Mouse (Mus musculus) frontal cortex, postnatal 10 days (tissue): Measurements from ENCODE around the gene Stard10.

Experiments
- DNase-seq, 2 experiments: peaks; one replicate each; pipeline ENCODE4 v3.0.0; 2022; ENCODE audit warnings: low spot score in 2 of 2, mixed read lengths in 1 of 2

The Stard10 gene

DNA sequence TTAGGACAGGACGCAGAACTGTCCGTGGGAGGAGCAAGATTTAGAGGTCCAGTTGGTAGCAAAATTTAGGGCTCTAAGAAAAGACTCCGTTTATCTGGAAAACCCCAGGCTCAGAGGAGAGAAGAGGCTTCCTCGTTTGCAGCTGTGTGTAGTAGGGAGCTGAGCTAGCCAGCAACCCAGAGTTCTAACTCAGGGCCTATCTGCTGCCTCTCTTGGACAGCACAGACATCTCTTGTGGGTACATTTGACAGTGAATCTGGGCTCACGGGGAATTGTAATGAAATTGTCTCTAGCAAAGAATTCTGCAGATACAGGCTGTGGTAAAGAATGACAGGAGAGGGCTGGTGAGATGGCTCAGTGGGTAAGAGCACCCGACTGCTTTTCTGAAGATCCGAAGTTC, 14.2 kb upstream of the Stard10 start:
- no peak for DNase-seq

DNA sequence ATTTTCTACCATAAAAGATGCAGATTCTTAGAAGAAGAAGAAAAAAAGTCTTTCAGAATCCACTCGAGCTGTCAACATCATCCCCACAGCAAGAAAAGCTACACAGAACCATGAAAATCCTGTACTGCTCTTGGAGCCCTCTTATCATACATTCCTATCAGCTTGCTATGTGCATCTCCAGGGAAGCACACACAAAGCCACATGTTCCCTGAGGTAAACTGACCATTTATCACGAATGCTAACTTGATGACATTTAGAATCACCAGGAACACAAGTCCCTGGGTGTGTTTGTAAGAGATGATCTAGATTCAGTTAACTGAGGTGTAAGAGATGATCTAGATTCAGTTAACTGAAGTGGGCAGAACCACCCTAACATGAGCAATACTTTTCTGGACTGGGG, 10.0 kb upstream of the Stard10 start:
- no peak for DNase-seq

DNA sequence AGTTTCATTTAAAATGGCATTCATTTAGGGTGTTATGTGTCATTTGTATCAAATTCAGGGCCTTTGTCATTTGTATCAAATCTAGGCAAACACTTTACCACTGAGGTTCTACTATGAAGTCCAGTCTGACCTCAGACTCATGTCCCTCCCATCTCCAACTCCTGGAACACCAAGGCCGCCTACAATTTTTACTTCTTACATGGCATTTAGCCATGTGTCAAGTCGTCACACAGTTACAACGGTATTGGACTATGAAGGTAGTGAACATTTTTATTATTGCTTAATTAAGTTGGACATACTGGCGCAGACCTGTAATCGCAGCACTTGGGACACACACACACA, 6.9 kb upstream of the Stard10 start:
- no peak for DNase-seq

DNA sequence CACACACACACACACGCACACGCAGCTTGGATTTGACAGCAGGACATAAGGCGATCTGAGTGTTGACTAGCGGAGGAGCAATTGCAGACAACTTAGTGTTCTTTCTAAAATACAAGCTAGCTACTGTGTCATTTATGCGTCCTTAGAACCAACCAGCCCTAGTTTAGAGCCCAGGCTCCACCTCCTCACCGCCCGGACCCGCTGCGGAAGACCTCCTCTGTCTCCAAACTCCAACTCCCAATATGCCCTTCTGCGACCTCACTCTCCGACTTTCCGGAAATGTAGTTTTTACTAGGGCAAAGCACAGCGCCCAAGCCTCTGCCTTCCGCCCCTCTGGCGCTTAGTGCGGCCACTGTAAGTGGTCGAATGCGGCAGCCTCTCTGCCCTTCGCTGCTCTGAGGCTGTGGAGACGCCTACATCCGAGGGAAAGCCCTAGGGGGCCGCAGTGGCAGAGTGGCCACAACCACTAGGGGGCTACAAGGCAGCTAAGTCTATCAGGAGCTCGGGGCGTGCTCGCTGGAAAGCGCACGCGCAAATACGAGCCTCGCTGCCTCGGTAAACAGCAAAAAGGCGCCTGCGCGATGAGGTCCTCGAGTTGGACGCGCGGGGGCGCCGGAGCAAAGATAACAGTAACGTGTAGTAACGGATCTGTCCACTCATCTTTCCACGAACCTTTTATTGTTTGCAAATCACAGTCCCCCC, 6.4 kb upstream of the Stard10 start:
- DNase-seq: peak; percentile 92 to 96

DNA sequence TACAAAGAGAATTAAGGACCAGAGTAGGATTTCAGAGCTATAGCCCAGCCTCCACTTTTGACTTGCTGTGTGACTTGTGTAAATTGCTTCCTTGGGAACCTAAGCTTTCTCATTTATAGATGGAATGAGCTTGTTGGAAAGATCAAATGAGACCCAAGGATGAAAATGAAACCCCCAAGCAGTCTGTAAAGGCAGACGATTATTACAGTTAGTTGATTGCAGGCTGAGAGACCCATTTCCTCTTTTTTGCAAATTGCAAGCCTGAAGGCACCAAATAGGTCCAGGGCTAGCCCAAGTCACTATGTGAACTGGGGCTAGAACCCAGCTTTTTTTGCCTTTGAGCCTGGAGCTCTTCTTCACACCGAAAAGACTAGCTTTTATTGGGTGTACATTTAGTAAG, 5.8 kb upstream of the Stard10 start:
- no peak for DNase-seq

DNA sequence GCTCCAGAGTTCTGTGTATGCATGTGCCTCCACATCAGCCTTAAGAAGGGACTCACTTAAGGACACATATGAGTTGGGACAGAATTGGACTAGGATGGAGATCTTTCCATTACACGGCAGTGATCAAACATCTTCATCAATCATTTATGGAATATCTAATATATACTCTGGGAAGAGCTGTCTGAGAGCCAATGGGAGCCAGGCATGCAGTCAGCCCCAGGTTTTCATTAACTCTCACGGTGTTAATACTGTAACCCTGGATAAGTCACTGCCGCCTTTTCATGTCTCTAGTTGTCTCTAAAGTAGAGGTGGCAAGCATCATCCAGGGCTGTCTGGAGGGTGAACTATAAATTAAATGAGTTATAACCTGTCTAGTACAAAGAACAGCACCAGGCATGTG, 3.9 kb upstream of the Stard10 start:
- DNase-seq: no peak

DNA sequence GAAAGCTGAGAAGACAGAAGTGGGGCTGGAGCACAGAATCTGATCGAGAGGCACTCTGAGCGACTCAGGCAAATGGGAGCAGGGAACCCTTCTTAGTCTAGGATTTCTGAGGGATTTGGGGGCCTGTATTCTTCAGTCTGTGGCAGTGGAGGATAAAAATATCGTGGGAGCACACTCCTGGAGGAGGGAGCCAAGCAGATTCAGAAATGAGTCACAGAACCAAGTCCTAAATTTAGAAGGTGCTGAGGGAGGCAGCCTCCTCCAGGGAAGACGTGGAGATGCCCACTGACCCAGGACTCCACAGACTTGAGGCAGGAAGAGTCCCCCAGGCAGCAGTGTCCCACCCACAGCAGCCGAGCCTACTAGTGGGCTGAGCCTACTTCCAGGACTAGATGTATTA, 2.5 kb upstream of the Stard10 start:
- DNase-seq: no peak

DNA sequence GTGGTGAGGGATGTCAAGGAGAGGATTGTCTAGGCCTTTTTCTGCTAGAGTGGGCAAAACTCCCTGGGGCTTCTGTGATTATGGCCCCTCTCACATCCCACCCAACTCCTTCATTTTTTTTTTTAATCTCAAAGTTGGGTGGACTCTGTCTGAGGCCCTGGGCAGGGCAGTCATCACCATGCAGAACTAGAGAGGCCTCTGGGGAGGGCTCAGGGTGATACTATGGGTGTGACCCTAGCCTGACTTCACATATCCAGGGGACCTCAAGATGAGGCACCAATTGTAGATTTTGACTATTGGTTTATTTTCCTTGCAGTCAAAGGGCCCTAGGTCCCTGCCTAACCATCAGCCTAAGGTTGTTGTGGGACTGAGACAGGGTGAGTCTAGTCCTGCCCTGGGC, 1.2 kb upstream of the Stard10 start:
- DNase-seq: no peak

DNA sequence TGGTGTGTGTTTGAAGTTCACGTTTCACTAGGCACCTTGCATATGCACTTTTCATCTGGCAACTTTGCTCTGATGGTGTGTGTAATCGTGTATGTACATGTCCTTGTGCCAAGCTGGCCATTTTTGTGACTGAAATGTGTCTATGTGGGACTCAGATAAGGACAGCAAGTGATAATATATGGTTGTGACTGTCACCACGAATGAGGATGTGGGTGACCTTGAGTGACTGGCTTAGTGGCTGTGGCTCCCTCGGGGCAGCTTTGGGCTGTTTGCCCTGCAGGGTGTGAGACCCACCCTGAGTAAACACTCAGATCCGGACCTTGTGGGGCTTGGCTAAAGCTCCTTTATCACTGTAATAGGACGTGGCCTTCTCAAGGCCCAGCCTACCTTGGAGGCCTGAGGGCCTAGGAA, 290 bp upstream of the Stard10 start:
- DNase-seq: no peak

DNA sequence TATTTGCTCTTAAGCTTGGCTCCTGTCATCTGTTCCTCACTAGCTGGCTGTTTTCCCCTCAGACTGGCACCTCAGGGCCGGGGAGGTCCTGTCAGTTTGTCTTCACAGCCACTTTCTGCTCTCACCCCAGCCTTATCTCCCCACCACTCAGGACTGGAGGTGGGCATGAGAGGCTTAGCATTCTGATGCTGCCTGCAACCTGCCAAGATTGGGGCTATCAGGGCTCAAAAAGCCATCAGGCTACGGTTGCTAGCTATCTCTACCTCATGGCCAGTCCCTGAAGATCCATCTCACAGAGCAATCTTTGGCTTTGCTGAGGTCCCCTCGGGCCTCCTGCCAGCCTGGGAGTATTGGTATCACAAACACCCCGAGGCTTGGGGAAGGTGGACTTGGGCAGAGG, 2.0 kb downstream of the Stard10 start:
- DNase-seq: no peak

DNA sequence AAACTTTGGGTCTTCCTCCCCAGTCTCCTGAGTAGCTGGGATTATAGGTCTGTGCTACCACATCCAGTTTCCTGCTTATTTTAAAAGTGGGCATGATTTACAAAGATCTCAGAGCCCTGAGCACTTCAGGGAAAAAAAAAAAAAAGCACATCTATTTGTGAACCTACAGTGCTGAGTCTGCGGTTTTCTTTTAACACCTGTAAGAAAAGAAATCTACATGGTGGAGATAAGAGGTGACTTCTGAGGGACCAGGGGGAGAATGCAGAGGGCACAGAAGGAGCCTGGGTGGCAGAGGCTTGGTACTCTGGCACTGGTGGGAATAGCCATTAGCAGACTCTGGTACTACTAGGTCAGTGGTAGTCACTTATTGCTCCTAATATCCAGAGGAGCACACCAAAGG, 2.9 kb downstream of the Stard10 start:
- DNase-seq: no peak

DNA sequence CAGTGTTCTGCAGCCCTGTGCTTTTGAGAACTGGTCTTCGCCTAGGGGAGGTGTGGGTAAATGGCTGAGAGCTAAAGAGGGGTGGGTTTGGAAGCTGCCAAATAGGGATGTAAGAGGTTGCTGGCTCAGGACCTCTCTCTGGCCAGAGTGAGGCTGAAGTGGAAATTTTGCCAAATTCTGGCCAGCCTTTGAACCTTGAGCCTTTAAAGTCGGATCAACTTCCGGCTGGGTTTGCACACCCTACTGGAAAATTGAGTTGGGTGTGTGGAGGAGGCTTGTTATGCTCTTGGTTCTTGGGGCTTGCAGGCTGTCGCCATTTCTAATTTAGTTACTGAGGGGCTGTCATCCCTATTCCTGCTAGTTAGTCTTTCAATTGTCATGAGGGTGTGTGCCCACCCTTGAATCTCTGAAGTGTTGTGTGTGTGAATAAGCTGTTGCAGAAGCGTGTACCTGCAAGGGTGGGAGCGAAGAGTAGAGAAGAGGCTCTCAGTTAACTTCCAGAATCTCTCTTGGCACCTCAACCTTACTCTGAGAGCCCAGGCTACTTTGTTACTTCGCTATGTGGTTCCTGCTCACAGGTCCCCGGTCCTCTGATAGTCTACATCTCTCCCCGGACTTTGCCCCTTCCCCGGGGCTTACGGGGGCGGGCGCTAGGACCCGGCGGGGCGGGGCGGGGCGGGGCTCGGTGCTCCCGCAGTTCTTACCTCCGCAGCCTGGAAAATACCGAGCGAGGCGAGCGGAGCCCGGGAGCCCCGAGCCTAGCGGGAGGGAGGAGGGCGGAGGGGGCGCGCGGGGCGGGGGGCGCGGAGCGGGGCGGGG, 3.7 kb downstream of the Stard10 start:
- DNase-seq: peak in 1 of 2 experiments; percentile 24

DNA sequence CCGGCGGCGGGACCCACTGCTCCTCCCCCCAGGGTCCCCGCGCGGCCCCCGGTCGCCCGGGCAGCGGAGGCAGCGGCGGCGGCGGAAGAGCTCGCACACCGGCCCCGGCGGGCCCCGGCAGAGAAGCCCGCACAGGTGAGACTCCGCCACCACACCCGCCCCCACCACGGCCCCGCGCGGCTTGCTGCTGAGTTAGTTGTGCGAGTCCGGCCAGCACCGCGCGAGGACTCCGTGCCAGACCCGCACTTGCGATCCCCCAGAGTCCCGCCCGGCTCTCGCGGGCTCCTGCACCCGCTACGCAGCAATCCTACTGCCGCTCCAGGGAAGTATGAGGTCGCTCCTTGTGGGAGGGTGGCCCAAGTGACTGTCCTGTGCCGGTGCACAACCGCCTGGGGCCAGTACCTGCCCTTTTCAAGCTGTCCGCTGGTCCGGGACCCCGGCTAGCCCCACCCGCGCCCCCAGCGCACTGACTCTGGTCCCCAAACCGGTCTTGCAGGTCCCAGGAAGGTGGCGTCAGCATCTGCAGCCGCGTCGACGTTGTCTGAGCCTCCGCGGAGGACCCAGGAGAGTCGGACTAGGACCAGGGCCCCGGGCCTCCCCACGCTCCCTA, 4.4 kb downstream of the Stard10 start:
- DNase-seq: peak in 1 of 2 experiments; percentile 26

DNA sequence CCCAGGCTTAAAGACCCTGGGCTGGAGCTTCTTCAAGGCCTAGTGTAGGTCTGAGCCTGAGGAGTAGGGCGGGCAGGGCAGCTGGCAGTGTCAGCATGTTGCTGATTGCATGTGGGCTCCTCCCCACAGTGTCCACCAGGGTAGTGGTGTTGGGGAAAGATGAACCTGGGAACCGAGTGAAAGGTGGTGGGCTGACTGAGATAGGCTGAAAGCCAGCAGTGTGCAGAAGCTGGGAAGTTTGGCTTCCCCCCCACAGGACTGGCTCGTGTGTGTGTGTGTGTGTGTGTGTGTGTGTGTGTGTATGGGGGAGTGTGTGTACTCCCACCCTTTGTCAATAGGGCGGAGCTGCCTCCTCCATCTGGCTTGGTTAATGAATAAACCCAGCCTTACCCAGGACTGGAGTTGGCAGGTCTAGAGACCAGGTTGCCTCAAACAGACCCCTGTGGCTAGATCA, 6.3 kb downstream of the Stard10 start:
- DNase-seq: no peak

DNA sequence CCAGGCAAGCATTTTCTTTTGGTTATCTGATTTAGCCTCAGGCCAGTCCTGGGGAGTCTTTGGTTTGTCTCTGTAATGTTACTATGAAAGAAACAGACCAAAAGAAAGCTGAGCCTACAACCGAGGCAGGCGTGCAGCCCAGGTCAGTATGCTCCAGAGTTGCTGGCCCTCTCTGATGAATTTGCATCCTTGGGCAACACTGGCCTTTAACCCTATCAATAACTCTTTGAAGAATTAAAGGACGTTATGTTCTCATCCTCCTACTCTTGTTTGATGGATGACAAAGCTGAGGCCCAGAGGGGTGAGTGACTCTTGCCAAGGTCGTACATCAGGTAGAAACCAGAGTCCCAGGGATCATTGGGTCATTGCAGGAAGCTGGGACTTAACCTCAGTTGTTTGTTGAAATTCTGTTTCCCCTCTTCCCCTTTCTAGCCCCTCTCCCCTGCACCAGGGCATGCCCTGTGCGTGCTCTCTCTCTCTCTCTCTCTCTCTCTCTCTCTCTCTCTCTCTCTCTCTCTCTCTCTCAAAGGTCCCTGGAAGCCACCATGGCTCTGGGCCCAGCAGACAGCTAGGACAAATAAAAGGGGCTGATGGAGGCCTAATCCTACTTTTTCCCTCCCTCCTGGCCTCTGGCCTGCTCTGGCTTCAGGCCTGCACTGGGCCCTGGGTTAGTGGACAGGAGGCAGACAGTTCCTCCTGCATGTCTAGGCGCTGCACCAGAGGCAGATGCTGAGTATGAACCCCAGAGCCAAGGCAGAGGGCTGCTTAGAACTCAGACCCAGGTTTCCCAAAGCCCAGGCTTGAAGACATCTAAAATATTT, 7.5 kb downstream of the Stard10 start:
- no peak for DNase-seq

DNA sequence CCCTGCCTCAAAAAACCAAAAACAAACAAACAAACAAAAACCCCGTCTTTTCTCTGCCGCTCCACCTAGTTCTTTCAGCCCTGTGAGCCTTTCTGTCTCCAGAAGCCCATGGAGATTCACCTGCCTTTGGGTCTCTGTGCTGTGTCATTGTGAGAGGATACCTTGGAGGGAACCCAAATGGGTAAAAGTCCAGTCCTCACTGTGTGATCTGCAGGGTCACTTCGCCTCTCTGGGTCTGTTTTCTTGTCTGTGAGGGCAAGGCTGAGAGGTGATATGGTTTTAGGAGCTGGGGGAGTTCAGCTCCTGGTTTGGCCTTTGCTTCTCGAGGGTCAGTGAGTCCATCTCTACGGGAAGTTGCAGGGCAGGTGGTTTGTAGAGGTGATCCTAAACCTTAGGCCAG, 9.1 kb downstream of the Stard10 start:
- DNase-seq: no peak

DNA sequence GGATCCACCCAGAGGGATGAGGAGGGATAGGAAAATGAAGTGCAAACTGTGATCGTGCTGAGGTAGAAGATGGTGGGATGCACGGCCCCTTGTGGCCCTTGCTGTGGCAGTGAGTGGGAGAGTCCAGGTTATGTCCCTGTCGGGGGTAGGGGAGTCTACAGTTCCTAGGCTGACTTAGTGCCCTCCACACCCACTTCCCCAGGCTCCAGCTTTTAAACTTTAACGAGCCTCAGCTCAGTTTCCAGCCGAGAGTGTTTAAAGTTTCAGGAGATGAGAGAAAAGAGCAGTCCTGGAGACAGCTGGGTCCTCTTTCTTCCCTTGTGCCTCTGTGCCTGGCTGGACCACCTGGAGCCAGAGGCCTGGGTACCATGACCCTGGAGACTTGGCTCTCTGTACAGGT, 10.4 kb downstream of the Stard10 start:
- no peak for DNase-seq

DNA sequence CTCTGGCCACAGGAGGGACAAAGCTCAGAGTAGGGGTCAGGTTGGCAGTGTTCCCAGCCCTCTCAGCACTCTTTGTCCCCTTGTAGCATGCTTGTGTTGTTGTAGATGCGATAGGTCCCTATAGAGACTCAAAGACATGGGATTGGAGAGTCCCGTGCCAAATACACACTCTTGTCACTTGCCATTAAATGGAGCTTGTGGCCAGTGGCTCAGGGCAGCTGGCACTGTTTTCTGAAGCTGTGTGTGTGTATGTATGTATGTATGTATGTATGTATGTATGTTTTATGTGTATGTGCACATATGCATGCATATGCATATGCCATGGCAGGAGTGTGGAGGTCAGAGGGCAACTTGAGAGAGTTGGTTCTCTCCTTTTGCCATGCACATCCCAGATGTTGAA, 10.9 kb downstream of the Stard10 start:
- no peak for DNase-seq

DNA sequence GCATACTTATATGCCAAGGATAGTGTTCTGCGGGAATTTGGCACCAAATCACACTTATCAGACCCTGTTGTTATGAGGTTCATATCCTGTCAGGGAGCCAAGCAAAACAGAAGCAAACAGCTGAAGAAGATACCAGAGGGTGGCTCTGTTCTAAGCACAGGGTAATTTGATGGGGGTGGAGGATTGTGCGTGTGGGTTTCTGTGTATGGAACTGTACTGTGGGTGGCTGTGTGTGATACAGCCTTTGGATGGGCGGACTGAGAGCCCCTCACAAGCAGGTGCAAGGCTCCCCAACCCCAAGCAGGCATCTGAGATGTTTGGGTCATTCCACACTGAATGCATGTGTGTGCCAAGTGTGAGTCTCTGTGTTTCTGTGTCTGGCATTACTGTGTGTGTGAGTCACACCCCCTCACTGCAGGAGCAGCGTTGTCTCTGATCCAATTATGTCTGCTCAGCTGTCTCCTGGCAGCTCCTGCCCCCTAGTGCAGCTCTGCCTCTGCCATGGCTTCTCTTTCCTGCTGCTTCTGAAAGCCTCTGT, 11.8 kb downstream of the Stard10 start:
- peak; percentile 37 to 54 for DNase-seq

DNA sequence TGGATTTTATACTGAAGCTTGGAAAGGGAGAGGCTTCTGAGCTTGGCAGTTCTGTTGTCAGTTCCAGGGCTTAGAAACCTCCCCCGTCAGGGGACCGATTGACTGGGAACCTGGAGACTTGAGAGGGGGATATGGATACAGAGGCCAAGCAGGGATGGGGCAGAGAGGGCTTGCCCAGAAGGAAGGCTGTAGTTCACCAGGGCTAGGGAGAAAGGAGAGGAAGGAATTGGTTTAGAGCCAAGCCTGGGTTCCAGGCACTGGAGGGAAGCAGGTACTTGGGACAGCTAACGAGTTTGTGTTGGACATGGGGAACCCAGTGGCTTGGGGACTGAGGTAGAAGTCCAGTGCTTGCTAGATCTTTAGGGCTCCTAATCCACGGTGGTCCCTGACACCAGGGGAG, 12.7 kb downstream of the Stard10 start:
- no peak for DNase-seq

DNA sequence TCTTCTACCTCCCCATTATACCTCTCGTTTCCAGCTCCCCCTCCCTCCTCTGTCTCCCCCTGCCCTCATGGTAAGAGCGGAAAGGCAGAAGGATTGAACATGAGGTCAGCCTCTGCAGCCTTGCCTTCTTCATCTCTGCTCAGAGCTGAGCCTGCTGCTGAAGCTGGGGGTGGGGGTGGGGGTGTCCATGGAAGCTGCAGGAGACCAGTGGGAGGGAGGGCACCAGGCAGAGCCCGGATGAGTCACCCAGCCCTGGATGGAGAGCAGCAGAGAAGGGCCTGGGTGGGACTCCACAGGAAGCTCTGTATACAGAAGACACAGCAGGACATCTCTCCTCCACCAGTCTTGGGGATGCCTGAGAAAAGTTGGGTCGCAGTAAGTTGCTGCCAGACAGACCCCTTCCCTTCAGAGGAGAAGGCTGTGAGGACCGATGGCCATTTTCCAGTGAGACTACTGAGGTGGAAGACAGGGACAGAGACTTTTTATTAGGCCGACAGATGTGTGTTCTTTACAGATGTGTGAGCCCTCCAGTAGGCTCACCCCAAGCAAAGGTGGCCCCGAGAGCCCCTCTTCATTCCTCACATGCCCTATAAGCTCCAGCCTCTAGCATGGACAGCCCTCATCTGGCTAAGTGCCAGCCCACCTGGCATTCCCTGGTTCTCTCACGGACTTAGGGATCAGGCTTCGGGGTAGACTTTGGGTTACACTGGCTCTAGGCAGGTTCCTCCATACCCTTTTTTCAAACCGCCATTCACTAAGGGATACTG, 13.4 kb downstream of the Stard10 start:
- DNase-seq: no peak
